Mouse (Mus musculus) gastrocnemius, postnatal 25 days (tissue): ENCODE measurements around the gene Ankrd63. TPM values are rescaled to one million over a fixed set of nuclear protein-coding genes. Genes with fewer than 3 reads are reported as not detected.

Experiments used
- DNase-seq: peaks from one replicate; pipeline ENCODE4 v3.0.0; 2022
- total RNA-seq, 2 experiments: library from RNA; stranded (reverse); gene quantifications; 1 replicate in 1 of 2; 2 replicates in 1 of 2; pipeline ENCODE4 v1.2.3; 2021

Ankrd63 gene
- total RNA-seq, 2 experiments from 2014 or later, result not detected

DNA sequence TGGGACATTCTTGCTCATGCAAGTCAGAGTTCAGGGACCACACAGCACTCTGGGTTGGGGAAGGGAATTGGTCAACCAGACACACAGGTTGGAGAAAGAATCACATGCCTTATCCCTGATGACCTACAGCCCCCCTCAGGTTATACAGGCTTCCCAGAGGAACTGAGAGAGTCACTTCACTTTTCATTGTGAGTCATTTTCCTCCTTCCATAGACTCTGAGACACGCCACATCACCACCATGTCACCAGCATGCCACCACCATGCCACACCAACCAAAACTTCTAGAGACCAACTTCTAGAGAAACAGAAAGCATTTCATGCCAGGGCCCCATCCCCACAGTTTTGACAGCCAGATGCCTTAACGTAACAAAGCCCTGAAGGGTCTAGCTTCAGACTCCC is 23.1 kb upstream of the Ankrd63 start:
- no peak for DNase-seq

- no peak for DNase-seq
These were observed 21.7 kb upstream of the Ankrd63 start for GRCm38 (mm10) chr2:118725511-118725910.

DNA sequence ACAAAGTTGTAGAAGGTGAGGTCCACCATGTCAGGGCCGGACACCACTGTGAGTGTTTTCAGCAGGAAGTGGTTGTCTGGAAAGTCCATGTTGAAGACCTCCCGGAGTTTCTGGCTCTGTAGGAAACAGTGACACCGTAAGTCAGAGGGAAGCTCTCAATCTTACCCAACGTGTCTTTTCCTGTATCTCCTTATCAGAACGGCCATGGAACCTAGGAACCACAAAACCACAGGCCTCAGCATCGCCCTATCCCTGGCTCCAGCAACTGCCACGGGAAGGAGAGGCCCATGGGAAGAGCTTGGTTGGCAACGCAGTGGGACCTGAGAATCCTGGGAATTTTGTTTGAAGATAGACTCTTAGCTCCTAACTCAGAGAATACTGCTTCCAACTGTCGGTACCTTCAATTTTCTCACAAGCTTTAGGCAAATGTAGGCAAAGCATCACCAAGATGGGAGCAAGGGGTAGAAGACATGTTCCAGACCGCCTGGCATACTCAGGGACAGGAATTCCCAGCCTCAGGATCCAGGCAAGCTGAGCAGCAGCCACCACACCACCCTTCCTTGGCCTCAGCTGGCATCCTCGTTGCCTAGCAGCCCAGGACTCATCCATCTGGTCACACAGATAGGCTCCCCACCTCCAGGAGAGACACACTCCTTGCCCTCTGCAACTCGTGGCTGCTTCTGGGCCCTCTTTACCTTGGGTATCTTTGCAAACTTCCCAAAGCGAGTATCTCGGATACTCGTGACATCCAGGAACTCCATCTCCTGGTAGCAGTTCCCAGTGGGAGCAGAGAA is 20.1 kb upstream of the Ankrd63 start:
- no peak for DNase-seq

DNA sequence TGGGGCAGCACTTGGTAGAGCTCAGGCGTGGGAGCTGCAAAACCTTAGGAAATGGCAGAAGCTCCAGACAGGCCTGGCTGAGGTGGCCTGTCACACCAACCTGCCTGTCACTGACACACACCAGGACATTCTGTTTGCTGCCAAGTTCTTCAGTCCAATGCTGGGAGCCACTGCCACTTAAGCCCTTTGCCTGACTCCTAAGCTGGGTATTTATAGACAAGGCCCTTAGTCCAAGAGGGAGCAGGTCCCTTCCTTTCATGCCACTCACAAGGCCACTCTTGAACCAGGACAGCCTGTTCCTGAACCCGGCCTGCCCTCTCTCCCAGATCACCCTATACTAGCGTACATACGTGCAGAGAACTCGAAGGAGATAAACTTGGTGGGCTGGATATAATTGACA is 12.9 kb upstream of the Ankrd63 start:
- DNase-seq, result peak; percentile 66

- no peak for DNase-seq
These were observed 10.5 kb upstream of the Ankrd63 start for GRCm38 (mm10) chr2:118714230-118714629.

- DNase-seq, result no peak
These were observed 9.9 kb upstream of the Ankrd63 start for GRCm38 (mm10) chr2:118713631-118714030.

DNA sequence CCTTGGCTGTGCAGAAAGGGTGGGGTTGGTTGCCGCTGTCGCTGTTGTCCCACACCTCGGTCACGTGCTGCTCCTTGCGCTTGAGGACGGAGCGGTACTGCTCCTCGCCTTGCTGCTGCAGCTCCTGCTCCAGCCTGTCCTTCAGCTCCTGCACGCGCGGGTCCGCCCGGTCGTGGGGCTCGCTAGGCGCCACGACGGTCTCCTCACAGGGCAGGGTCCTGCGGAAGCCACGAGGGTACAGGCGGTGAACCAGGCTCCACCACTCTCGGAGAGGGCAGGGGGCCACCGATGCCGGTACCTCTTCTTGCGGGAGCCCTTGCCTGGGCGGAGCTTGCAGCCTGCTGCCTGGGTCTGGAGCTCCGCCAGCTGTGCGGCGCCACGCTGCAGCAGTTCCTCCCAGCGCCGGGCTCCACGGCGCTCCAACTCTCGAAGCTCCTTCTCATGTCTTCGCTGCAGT is 7.3 kb upstream of the Ankrd63 start:
- no peak for DNase-seq

GRCm38 (mm10) chr2:118709655-118710221 is 6.0 kb upstream of the Ankrd63 start:
- DNase-seq, result no peak

DNA sequence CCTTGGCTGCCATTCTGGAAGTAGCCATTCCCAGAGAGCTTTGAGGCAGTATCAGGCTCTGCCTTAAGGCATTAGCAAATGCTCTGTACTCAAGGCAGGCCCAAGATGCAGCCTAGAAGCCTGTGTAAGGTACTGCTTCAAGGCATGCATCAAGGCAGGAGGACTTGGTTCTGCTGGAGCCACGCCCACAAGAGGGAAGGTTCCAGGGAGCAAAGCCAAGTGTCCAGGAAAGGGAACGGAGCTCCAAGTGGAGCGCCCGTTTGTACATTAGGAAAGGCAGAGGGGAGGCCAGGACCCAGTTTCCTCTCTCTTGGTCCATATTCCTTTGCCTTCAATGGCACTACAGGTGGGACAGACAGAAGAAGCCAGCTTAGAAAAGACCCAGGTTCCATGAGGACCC is 4.7 kb upstream of the Ankrd63 start:
- no peak for DNase-seq

- no peak for DNase-seq
These were observed 2.7 kb upstream of the Ankrd63 start for GRCm38 (mm10) chr2:118706436-118706835.

GRCm38 (mm10) chr2:118702883-118703761 is 641 bp downstream of the Ankrd63 start:
- no peak for DNase-seq

- no peak for DNase-seq
These were observed 1.5 kb downstream of the Ankrd63 start for GRCm38 (mm10) chr2:118701971-118702882.

- DNase-seq, result no peak
These were observed 2.6 kb downstream of the Ankrd63 start for GRCm38 (mm10) chr2:118701161-118701560.

DNA sequence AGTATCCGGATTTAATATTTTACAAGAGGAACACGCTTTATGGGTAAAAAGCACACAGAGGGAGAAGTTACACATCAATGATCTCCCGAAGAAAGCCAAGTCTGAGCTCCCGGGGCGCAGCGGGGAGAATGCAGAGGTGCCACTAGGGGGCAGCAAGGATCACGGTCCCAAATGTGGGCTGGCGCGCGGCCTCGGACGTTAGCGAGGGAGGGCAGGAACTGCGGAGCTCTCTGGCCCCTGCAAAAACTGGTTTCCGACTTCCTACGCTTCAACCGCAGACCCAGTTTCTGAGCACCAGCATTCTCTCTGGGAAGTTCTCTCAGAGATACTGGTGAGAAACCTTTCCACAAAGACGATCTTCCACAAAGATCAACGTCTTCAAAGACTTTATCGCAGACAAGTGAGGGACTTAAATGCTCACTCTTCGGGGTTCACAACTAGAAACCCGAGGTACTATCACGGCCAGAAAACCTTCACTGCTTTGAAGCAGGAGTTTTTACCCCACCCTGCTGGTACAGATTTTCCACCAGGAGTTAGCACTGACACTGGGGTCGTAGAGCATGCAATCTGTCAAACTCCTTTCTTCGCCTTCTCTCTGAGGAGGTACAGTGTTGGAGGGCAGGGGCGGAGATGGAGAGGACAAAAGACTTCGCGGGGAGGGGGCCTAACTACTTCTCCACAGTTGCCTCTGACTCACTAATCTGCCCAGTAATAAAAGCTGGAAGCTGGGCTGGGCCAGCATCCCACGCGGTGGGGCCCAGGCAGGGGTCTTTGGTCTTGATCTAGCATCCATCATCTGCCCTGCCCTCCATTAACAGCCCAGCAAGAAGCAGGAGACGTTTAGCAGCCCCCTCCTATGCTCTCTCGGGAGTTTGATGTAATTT is 3.3 kb downstream of the Ankrd63 start:
- peak; percentile 68 for DNase-seq

GRCm38 (mm10) chr2:118697955-118698354 is 5.8 kb downstream of the Ankrd63 start:
- DNase-seq, result no peak

DNA sequence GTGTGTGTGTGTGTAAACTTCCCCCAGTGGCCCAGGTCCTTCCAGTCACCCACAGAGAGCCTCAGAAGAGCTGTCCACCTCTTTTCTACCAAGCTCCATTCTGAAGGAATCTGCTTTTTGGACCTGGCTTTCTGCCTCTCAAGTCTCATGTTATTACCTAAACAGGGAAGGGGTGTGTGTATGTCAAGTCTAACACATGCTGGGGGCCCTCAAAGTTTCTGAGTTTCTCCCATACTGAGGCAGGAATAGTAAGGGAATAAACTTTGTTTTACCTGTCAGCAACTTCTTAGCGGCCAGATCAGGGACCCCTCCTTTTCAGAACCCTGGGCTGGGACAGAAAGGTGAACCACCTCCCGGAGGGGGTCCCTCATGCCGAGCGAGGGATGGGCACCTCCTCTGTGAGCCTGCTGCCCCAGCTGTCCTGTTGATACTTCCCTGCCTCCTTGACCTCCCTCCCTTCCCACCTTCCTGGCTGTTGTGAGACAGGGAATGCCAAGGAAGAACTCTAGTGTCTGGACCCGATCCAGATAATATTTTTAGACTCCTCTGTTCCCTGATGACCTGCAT is 6.4 kb downstream of the Ankrd63 start:
- DNase-seq, result no peak

GRCm38 (mm10) chr2:118696451-118697308 is 7.1 kb downstream of the Ankrd63 start:
- DNase-seq, result no peak

DNA sequence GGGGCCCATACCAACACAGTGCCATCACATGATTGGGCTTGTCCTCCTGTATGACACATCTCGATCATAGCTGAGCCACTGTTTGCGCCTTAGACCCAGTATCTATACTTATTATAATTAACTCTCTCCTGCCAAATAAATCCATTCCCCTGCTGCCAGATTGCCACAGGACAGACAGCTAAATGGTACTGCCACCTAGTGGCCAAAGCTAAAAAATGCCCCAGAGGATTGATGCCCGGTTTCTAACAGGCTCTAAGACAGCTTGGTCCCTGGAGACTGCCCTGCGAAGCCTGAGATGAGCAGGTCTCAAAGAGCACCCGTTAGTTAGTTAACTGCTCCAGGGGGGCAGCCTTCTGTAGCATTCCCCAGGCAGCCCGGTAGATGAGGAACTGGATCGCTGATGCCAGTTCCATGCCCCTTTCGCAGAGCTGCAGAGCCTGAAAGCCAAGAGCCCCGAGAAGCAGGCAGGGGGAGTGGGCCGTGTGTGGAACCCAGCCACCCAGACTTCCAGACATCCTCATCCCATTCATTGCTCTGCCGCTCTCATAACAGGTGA is 8.0 kb downstream of the Ankrd63 start:
- DNase-seq, result no peak

DNA sequence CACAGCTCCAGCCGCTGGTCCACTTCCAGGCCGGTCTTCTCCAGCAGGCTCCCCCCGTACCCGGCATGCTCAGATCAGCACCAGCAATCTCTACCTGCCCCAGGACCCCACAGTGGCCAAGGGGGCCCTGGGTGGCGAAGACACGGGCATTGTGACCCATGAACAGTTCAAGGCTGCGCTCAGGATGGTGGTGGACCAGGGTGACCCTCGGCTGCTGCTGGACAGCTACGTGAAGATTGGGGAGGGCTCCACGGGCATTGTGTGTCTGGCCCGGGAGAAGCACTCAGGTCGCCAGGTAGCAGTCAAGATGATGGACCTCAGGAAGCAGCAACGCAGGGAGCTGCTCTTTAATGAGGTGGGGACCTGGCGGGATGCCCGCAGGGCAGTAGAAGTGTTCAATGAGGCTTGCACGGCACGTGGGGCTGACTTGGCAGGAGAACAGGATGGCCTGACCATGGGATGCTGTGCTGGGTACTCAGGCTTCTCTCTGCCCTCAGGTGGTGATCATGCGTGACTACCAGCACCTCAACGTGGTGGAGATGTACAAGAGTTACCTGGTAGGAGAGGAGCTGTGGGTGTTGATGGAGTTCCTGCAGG is 10.3 kb downstream of the Ankrd63 start:
- DNase-seq, result no peak
